Mouse (Mus musculus): ENCODE measurements around the gene Nprl3.

Nprl3 gene

GRCm38 (mm10) chr11:32245614-32246013, 21.9 kb downstream of the Nprl3 start:
- DNase-seq (ENCODE audit: extremely low spot score): no peak

GRCm38 (mm10) chr11:32244617-32245016, 22.9 kb downstream of the Nprl3 start:
- no peak for DNase-seq (ENCODE audit: extremely low spot score)

GRCm38 (mm10) chr11:32244064-32244463, 23.4 kb downstream of the Nprl3 start:
- no peak for DNase-seq (ENCODE audit: extremely low spot score)

- DNase-seq (ENCODE audit: extremely low spot score): no peak
These were observed 24.1 kb downstream of the Nprl3 start for GRCm38 (mm10) chr11:32243205-32243955.

GRCm38 (mm10) chr11:32242209-32242608, 25.3 kb downstream of the Nprl3 start:
- no peak for DNase-seq (ENCODE audit: extremely low spot score)

GRCm38 (mm10) chr11:32241391-32241790, 26.1 kb downstream of the Nprl3 start:
- no peak for DNase-seq (ENCODE audit: extremely low spot score)

- peak; percentile 65 for DNase-seq (ENCODE audit: extremely low spot score)
These were observed 29.2 kb downstream of the Nprl3 start for GRCm38 (mm10) chr11:32238093-32238860.

GRCm38 (mm10) chr11:32237411-32237795, 30.1 kb downstream of the Nprl3 start:
- no peak for DNase-seq (ENCODE audit: extremely low spot score)

- peak; percentile 29 for DNase-seq (ENCODE audit: extremely low spot score)
These were observed 30.6 kb downstream of the Nprl3 start for GRCm38 (mm10) chr11:32236712-32237410.

- DNase-seq (ENCODE audit: extremely low spot score): no peak
These were observed 31.4 kb downstream of the Nprl3 start for GRCm38 (mm10) chr11:32236132-32236531.

- no peak for DNase-seq (ENCODE audit: extremely low spot score)
These were observed 31.9 kb downstream of the Nprl3 start for GRCm38 (mm10) chr11:32235646-32236045.

- DNase-seq (ENCODE audit: extremely low spot score): no peak
These were observed 32.6 kb downstream of the Nprl3 start for GRCm38 (mm10) chr11:32234816-32235485.

- DNase-seq (ENCODE audit: extremely low spot score): no peak
These were observed 33.6 kb downstream of the Nprl3 start for GRCm38 (mm10) chr11:32233895-32234294.

GRCm38 (mm10) chr11:32232848-32233247, 34.7 kb downstream of the Nprl3 start:
- DNase-seq (ENCODE audit: extremely low spot score): no peak

GRCm38 (mm10) chr11:32231125-32231524, 36.4 kb downstream of the Nprl3 start:
- no peak for DNase-seq (ENCODE audit: extremely low spot score)

GRCm38 (mm10) chr11:32230220-32230619, 37.3 kb downstream of the Nprl3 start:
- no peak for DNase-seq (ENCODE audit: extremely low spot score)

- no peak for DNase-seq (ENCODE audit: extremely low spot score)
These were observed 39.1 kb downstream of the Nprl3 start for GRCm38 (mm10) chr11:32228292-32228845.

GRCm38 (mm10) chr11:32227555-32227954, 40.0 kb downstream of the Nprl3 start:
- no peak for DNase-seq (ENCODE audit: extremely low spot score)

- DNase-seq (ENCODE audit: extremely low spot score): no peak
These were observed 40.5 kb downstream of the Nprl3 start for GRCm38 (mm10) chr11:32227041-32227440.

GRCm38 (mm10) chr11:32226124-32226871, 41.2 kb downstream of the Nprl3 start, which contains the start of gene Mpg:
Gene Mpg, plus strand, starts transcription at chr11:32226505.
- DNase-seq (ENCODE audit: extremely low spot score): peak; percentile 90
